Comparison of ENCODE assay signal across 17 mouse cellular contexts in genomic region chr9:69134604-69135003, GRCm38 (mm10).
DNase-seq lines count a peak whose midpoint lies in the region; ATAC-seq and TF ChIP-seq lines count a peak whose summit lies in the region.
"Had no signal": no experiment of that assay in that cellular context is flagged by ENCODE, and none has a peak within 500 bp of the region (broad histone marks: within the 10 kb centered on the region; RNA-seq: fewer than 3 reads in every experiment).

No protein-coding gene starts in this region.

- H3K27ac ChIP-seq in lung, postnatal 0 days (ENCODE audit: low read length): no peak overlapping the region
- no peak overlapping the region for H3K27ac ChIP-seq in intestine, embryonic 16.5 days (ENCODE audit: low read length)
- H3K27ac ChIP-seq: forebrain, embryonic 12.5 days; hindbrain, embryonic 13.5 days; left cerebral cortex, adult 2 months; midbrain, embryonic 10.5 days; neural tube, embryonic 15.5 days had no signal

- H3K9ac ChIP-seq in lung, postnatal 0 days (replicated peaks; ENCODE audit: low read depth): no peak overlapping the region
- H3K9ac ChIP-seq in intestine, embryonic 16.5 days (ENCODE audit: low read depth, low read length): no peak overlapping the region
- H3K9ac ChIP-seq: forebrain, embryonic 12.5 days; hindbrain, embryonic 13.5 days; limb, embryonic 15.5 days; neural tube, embryonic 15.5 days had no signal

- peaks cover 8% of the 10 kb centered on the region; the same call in 1 of the 2 replicates for H3K4me1 ChIP-seq in lung, postnatal 0 days (ENCODE audit: insufficient read depth, low read depth, low read length)
- H3K4me1 ChIP-seq in intestine, embryonic 16.5 days (ENCODE audit: control insufficient read depth, insufficient read depth, low read length): peaks cover 6% of the 10 kb centered on the region; the same call in 1 of the 2 replicates

- DNase-seq in cerebellum, postnatal 14 days: peak; percentile 50 to 51
- no peak for DNase-seq in cerebellum, adult 8-10 months
- peak; percentile 53 for DNase-seq in lung, postnatal 14 days
- DNase-seq in lung, postnatal 0 days (ENCODE audit: low spot score): no peak
- DNase-seq in heart, adult 9 months (ENCODE audit: low spot score in 2 of 2): peak; percentile 70 to 76
- peak; percentile 75 for DNase-seq in skeletal muscle tissue, adult 2 months (ENCODE audit: low read depth, low spot score)
- DNase-seq: kidney, postnatal 25 days; right cerebral cortex, postnatal 14 days had no signal

- no peak for TF ChIP-seq EP300 in lung, postnatal 0 days (IDR thresholded peaks at IDR 0.05)

- no peak; the same call in 1 of the 2 replicates for ATAC-seq in lung, postnatal 0 days
- no peak for ATAC-seq in CD4-positive, CD25-positive, alpha-beta regulatory T cell, adult 4 months
- no peak for ATAC-seq in intestine, embryonic 16.5 days
- ATAC-seq: intestine, postnatal 0 days had no signal

- no peak overlapping the region for H3K4me3 ChIP-seq in lung, postnatal 0 days (ENCODE audit: low read depth, low read length)
- no peak overlapping the region for H3K4me3 ChIP-seq in intestine, embryonic 16.5 days (ENCODE audit: low read length)
- H3K4me3 ChIP-seq: forebrain, embryonic 12.5 days; hindbrain, embryonic 13.5 days; left cerebral cortex, adult 2 months; limb, embryonic 15.5 days; midbrain, embryonic 10.5 days; neural tube, embryonic 15.5 days had no signal

- no peaks in the 10 kb centered on the region for H3K36me3 ChIP-seq in lung, postnatal 0 days (ENCODE audit: insufficient read depth, low read length)
- H3K36me3 ChIP-seq in intestine, embryonic 16.5 days (ENCODE audit: control insufficient read depth, insufficient read depth, low read length): no peaks in the 10 kb centered on the region
- H3K36me3 ChIP-seq: forebrain, embryonic 12.5 days; hindbrain, embryonic 13.5 days; limb, embryonic 15.5 days; midbrain, embryonic 10.5 days; neural tube, embryonic 15.5 days had no signal

- 81% methylated on average over 9 of the region's 9 CpGs for WGBS in lung, postnatal 0 days
- WGBS in intestine, embryonic 16.5 days: 84% methylated on average over 9 of the region's 9 CpGs

- no peaks in the 10 kb centered on the region for H3K9me3 ChIP-seq in lung, postnatal 0 days (ENCODE audit: low read length)
- H3K9me3 ChIP-seq in intestine, embryonic 16.5 days (ENCODE audit: control insufficient read depth, low read length): no peaks in the 10 kb centered on the region
- H3K9me3 ChIP-seq: forebrain, embryonic 12.5 days; hindbrain, embryonic 13.5 days; limb, embryonic 15.5 days; midbrain, embryonic 10.5 days; neural tube, embryonic 15.5 days had no signal

- TF ChIP-seq CTCF in lung, postnatal 0 days (IDR thresholded peaks at IDR 0.05): no peak

- no peaks in the 10 kb centered on the region for H3K27me3 ChIP-seq in lung, postnatal 0 days (replicated peaks; ENCODE audit: insufficient read depth, low read length)
- H3K27me3 ChIP-seq in intestine, embryonic 16.5 days (replicated peaks; ENCODE audit: control insufficient read depth, insufficient read depth, low read length): no peaks in the 10 kb centered on the region
- H3K27me3 ChIP-seq: neural tube, embryonic 15.5 days had no signal

- no peak overlapping the region for H3K4me2 ChIP-seq in lung, postnatal 0 days (replicated peaks; ENCODE audit: low read depth, low read length)
- H3K4me2 ChIP-seq in intestine, embryonic 16.5 days (ENCODE audit: low read depth, low read length): no peak overlapping the region
- H3K4me2 ChIP-seq: forebrain, embryonic 12.5 days; hindbrain, embryonic 13.5 days; limb, embryonic 15.5 days; neural tube, embryonic 15.5 days had no signal

Comparison
In these comparisons a context has a peak if more than half of its experiments do, and no peak if none do; other contexts are left out.
1. DNase-seq: peak in cerebellum, postnatal 14 days (2 of 2), lung, postnatal 14 days (single experiment), heart, adult 9 months (2 of 2) and skeletal muscle tissue, adult 2 months (single experiment); none in cerebellum, adult 8-10 months (single experiment) and lung, postnatal 0 days (single experiment).